Mouse (Mus musculus) stomach, embryonic 14.5 days (tissue): ENCODE measurements around the gene Zfp980. TPM values are rescaled to one million over a fixed set of nuclear protein-coding genes. Genes with fewer than 3 reads are reported as not detected.
"Not testable (repeated sequence)": the region's sequence is repeated elsewhere in the genome, so short reads cannot be mapped to it uniquely, and the experiment has no call there.

Experiments
- ATAC-seq: fragments of 200-750 bp; cut with Nextera tagmentation; 2 replicates; pipeline ENCODE4 v1.8.0; 2017; ENCODE audit warnings: low read depth, moderate TSS enrichment; ENCODE audit not compliant: insufficient number of reproducible peaks, insufficient read depth, low FRiP score
- H3K27ac ChIP-seq: fragments of 300-500 bp; sonication (generic); 2 replicates; pipeline ENCODE4 v1.5.1; 2014; ENCODE audit warnings: mild to moderate bottlenecking, low read length, moderate library complexity, mixed read lengths
- H3K27me3 ChIP-seq: fragments of 300-500 bp; sonication (generic); 2 replicates; pipeline ENCODE4 v1.6.1; 2014; ENCODE audit warnings: low read length, control low read depth, mixed read lengths; ENCODE audit not compliant: control insufficient read depth, insufficient read depth
- H3K36me3 ChIP-seq: fragments of 300-500 bp; sonication (generic); 2 replicates; pipeline ENCODE4 v1.6.1; 2014; ENCODE audit warnings: mild to moderate bottlenecking, control low read depth, low read length, moderate library complexity, mixed read lengths; ENCODE audit not compliant: control insufficient read depth, insufficient read depth
- H3K4me1 ChIP-seq: fragments of 300-500 bp; sonication (generic); 2 replicates; pipeline ENCODE4 v1.6.1; 2014; ENCODE audit warnings: low read length, control low read depth, mixed read lengths; ENCODE audit not compliant: control insufficient read depth, insufficient read depth
- H3K4me2 ChIP-seq: fragments of 300-500 bp; sonication (generic); replicated peaks from 2 replicates; pipeline ENCODE4 v1.6.1; 2014; ENCODE audit warnings: low read depth, low read length, control low read depth
- H3K4me3 ChIP-seq: fragments of 300-500 bp; sonication (generic); 2 replicates; pipeline ENCODE4 v1.5.1; 2014; ENCODE audit warnings: low read depth, low read length, control low read depth
- H3K9ac ChIP-seq: fragments of 300-500 bp; sonication (generic); replicated peaks from 2 replicates; pipeline ENCODE4 v1.6.1; 2014; ENCODE audit warnings: low read depth, mild to moderate bottlenecking, control low read depth, low read length, moderate library complexity, mixed read lengths
- H3K9me3 ChIP-seq: fragments of 300-500 bp; sonication (generic); 2 replicates; pipeline ENCODE4 v1.6.1; 2016; ENCODE audit warnings: low read depth, low read length, control low read depth; ENCODE audit not compliant: control insufficient read depth
- WGBS: fragments of 180-500 bp; shearing (Covaris S2); extraction: QIAGEN DNeasy Blood & Tissue Kit; methylation state at CpG from one replicate; pipeline ENCODE4 v1.1.7; 2014; 5-methylcytosine and 5-hydroxymethylcytosine counted together
- polyA plus RNA-seq: library from polyadenylated mRNA; unstranded; fragments of >200 nt; fragmentation: Nextera tagmentation; extraction: Ambion mirVana; gene quantifications from 2 replicates; pipeline ENCODE4 v1.2.1, GENCODE M21; 2014

The Zfp980 gene
- 0.24 TPM in 1 of 2 replicates, not detected in the other for polyA plus RNA-seq

DNA sequence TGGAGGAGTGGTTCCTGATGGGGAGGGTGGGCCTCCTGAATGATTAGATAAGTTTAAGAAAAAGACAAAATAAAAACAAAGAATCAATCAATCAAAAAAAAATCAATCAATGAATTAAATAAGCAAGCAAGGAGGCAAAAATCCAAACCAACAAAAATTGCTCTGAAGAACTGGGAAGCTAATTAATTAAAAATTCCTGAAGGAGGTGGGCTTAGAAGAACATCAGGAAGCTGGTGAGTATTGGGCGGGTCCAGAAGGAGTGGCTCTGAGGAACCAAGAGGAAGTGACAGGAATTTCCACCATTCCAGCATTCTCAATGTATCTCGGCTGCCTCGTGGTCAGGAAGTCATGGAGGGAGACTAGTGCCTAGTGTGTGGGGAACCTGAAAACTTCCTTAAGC, at the start of gene Zfp980:
Zfp980 (plus strand) TSS at position 301 of the 400 bp plus-strand sequence.
- 80% methylated on average over 3 of the region's 3 CpGs for WGBS

DNA sequence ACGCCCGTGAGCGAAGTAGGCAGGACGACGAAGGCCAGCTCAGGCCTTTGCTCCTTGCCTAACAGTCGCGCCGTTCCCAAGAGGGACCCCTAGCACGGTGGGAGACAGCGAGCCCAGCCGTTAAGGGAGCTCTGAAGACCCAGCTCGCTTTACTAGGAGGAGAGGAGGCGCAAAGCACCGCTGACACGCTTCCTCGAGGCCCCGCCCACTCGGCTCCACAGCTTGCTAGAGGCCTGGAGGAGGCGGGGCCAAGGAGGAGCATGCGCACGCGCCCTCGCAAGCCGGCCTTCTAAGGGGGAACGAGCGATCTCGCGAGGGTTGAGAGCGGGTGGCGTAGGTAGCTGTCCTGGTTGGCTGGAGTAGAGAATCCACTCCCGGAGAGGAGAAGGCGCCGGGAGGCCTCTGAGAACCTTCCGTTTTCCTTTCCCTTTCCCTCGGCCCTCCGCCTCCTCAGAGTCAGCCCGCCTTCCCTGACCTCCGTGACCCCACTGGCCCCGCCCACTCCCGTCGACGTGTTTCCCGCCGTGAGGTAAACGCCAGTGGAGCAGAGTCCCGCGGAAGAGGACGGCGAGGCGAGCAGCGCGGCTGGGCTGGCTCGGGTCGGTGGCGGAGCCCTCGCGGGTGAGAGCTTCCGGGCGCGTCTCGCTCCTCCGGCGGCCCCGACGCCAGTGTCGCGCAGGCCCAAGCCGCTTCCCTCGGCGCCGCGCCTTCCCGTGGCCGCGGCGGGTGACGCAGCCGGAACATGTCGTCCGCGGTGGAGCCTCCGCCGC, 29.9 kb upstream of the Zfp980 start:
- not testable (repeated sequence) for H3K4me1 ChIP-seq, H3K9ac ChIP-seq
- 30% methylated on average over 77 of the region's 83 CpGs for WGBS

More for the DNA sequence above, at the start of gene Zfp980:
- H3K27ac ChIP-seq, H3K4me1 ChIP-seq, ATAC-seq, H3K4me2 ChIP-seq, H3K27me3 ChIP-seq, H3K4me3 ChIP-seq, H3K9me3 ChIP-seq, H3K9ac ChIP-seq, H3K36me3 ChIP-seq: not testable (repeated sequence)

DNA sequence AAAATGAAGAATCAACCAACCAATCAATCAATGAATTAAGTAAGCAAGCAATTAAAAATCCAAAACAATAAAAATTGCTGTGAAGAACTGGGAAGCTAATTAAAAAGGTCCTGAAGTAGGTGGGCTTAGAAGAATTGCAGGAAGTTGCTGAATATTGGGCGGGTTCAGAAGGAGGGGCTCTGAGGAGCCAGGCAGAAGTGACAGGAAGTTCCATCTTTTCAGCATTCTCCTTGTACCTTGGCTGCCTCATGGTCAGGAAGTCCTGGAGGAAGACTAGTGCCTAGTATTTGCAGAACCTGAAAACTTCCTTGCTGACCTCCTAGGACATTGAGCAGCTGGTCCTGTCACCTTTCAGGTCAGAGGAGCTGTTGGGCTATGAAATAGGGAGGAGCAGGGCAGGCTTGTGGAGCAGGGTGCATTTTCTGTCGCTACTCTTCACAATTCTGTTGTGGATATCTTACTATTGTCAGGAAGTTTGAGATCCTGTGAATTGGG, 3.8 kb downstream of the Zfp980 start:
- H3K36me3 ChIP-seq, H3K9ac ChIP-seq, H3K9me3 ChIP-seq, H3K4me2 ChIP-seq, H3K4me3 ChIP-seq, H3K27me3 ChIP-seq, ATAC-seq, H3K4me1 ChIP-seq, H3K27ac ChIP-seq: not testable (repeated sequence)
- 66% methylated on average over 2 of the region's 2 CpGs for WGBS

More for the DNA sequence above, 29.9 kb upstream of the Zfp980 start:
- not testable (repeated sequence) for H3K4me3 ChIP-seq, H3K4me2 ChIP-seq, H3K27me3 ChIP-seq, H3K27ac ChIP-seq, H3K36me3 ChIP-seq, H3K9me3 ChIP-seq, ATAC-seq

DNA sequence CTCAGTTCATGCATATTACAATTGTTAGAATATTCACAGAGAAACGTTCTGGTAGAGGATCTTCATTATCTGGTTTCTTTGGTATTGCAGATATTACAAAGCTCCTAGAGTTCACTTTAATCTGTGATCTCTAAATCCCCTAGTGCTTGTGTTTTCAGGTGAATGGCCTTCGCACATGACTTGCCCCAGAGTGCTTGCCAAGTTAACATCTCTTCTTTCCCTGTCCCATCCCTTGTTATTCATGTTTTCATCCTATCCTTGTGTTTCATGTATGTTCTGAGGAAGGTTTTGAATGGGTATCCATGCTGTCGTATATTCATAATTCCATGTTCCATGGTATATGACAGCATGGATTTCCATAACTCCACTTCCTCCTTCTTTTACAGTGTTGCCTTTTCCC, 9.7 kb downstream of the Zfp980 start:
- not testable (repeated sequence) for H3K27ac ChIP-seq, ATAC-seq

GRCm38 (mm10) chr4:145680672-145681387, 10.3 kb downstream of the Zfp980 start:
- WGBS, result 13% methylated on average over 1 of the region's 1 CpGs
- ATAC-seq, result peak; percentile 23; the same call in 1 of the 2 replicates
- not testable (repeated sequence) for H3K4me3 ChIP-seq, H3K4me1 ChIP-seq, H3K36me3 ChIP-seq, H3K27ac ChIP-seq, H3K27me3 ChIP-seq, H3K9ac ChIP-seq, H3K9me3 ChIP-seq, H3K4me2 ChIP-seq

More for the DNA sequence above, 9.7 kb downstream of the Zfp980 start:
- H3K4me1 ChIP-seq, H3K4me3 ChIP-seq, H3K9me3 ChIP-seq, H3K4me2 ChIP-seq, H3K9ac ChIP-seq, H3K27me3 ChIP-seq, H3K36me3 ChIP-seq: not testable (repeated sequence)
- 85% methylated on average over 3 of the region's 3 CpGs for WGBS

DNA sequence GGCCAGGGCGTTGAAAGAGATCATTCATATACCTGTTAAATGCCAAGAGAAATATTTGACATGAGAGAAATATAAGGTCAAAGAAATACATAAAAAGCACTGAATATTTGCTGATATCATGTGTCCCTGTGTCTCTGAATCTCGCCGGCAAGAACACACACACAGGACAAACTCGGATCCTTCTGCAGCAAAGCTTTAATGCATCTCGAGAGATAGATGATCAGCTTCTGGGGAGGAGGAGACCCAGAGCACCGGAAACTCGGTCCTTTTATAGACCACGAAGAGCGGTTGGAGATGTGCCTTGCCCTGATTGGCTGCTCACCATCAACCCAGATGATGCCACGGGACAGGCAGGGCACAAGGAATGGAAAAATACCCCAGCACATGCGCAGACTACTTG, 11.5 kb downstream of the Zfp980 start:
- H3K4me3 ChIP-seq, H3K27ac ChIP-seq, H3K36me3 ChIP-seq, H3K27me3 ChIP-seq, H3K9ac ChIP-seq, H3K4me1 ChIP-seq, H3K4me2 ChIP-seq, H3K9me3 ChIP-seq: not testable (repeated sequence)
- 80% methylated on average over 9 of the region's 11 CpGs for WGBS
- peak; percentile 28; the same call in 1 of the 2 replicates for ATAC-seq

GRCm38 (mm10) chr4:145683024-145683766, 12.7 kb downstream of the Zfp980 start:
- not testable (repeated sequence) for H3K36me3 ChIP-seq, H3K9me3 ChIP-seq, H3K4me2 ChIP-seq, H3K27me3 ChIP-seq, H3K4me3 ChIP-seq, H3K27ac ChIP-seq, H3K9ac ChIP-seq, H3K4me1 ChIP-seq
- peak; percentile 53; the same call in 1 of the 2 replicates for ATAC-seq
- 89% methylated on average over 3 of the region's 3 CpGs for WGBS

DNA sequence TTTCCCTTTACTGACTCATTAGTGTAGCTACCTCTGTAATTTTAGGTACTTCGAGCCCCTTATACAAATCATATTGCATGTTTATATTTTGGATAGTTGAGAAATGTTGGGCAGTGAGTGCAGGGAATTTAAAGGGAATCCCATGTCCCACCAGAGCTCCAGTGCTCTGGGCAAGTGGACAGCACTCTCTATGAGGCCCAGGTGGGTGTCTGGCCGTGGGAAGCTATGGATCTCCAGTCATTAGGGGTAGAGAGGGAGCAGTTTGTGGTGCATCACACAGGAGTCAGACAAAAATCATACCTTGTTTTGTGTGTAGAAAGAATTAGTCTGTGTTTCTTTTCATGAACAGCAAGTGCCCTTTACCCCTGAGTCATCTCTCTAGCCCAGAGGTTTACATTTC, 15.6 kb downstream of the Zfp980 start:
- H3K4me2 ChIP-seq, H3K9ac ChIP-seq: not testable (repeated sequence)
- whole genome bisulfite sequencing, result 63% methylated on average over 2 of the region's 2 CpGs

More for the DNA sequence above, 15.6 kb downstream of the Zfp980 start:
- not testable (repeated sequence) for H3K9me3 ChIP-seq, H3K27ac ChIP-seq, H3K27me3 ChIP-seq, H3K4me1 ChIP-seq, ATAC-seq, H3K36me3 ChIP-seq, H3K4me3 ChIP-seq
